Mouse (Mus musculus): ENCODE data around the gene Shisal2a.

DNA sequence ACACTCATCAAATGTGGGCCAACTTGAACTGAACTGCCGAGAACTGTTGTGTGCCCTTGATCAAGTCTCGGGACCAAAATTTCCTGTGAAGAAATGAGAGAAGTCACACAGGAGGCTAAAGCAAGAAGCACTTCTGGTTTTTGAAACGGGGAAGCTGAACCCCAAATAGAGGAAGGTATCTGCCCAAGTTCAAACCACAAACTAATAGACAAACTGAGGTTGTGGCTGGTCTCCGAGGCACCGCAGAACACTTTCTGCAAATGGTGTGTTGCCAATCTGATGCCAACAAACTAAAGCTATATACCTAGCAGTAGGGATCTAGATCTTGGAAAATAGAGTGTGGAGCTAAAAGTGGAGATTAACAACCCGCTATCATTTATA lies 45.2 kb upstream of the Shisal2a start:
- TF ChIP-seq CTCF (IDR thresholded peaks at IDR 0.05; ENCODE audit: insufficient read depth, low read depth, low read length) (no peak), POLR2A (IDR thresholded peaks at IDR 0.05; ENCODE audit: insufficient read depth, low read depth, low read length) (no peak)
